Mouse (Mus musculus) midbrain, embryonic 14.5 days (tissue): ENCODE measurements around the gene Ppp2r5d. TPM values are rescaled to one million over a fixed set of nuclear protein-coding genes. Genes with fewer than 3 reads are reported as not detected.
A peak's percentile ranks its signal among the peaks of the same experiment; 100 is the strongest.

Source experiments
- ATAC-seq: fragments of 200-750 bp; cut with Nextera tagmentation; 2 replicates; pipeline ENCODE4 v1.8.0; 2017; ENCODE audit warnings: moderate number of reproducible peaks, moderate library complexity; ENCODE audit not compliant: low FRiP score, low TSS enrichment
- DNase-seq: peaks from one replicate; pipeline ENCODE4 v3.0.0-alpha.2; 2015
- H3K27ac ChIP-seq: fragments of 300-500 bp; sonication (generic); replicated peaks from 2 replicates; pipeline ENCODE4 v1.5.1; 2014; ENCODE audit warnings: mild to moderate bottlenecking, low read depth, low read length, moderate library complexity
- H3K27me3 ChIP-seq: fragments of 300-500 bp; sonication (generic); 2 replicates; pipeline ENCODE4 v1.6.1; 2014; ENCODE audit warnings: low read length, control low read depth, mixed read lengths; ENCODE audit not compliant: control insufficient read depth, insufficient read depth
- H3K36me3 ChIP-seq: fragments of 300-500 bp; sonication (generic); 2 replicates; pipeline ENCODE4 v1.6.1; 2014; ENCODE audit warnings: low read length, control low read depth; ENCODE audit not compliant: control insufficient read depth, insufficient read depth
- H3K4me1 ChIP-seq: fragments of 300-500 bp; sonication (generic); 2 replicates; pipeline ENCODE4 v1.6.1; 2014; ENCODE audit warnings: mild to moderate bottlenecking, antibody characterized with exemption, low read length, control low read depth; ENCODE audit not compliant: control insufficient read depth, insufficient read depth
- H3K4me2 ChIP-seq: fragments of 300-500 bp; sonication (generic); 2 replicates; pipeline ENCODE4 v1.6.1; 2014; ENCODE audit warnings: mild to moderate bottlenecking, low read length, moderate library complexity
- H3K4me3 ChIP-seq: fragments of 300-500 bp; sonication (generic); replicated peaks from 2 replicates; pipeline ENCODE4 v1.5.1; 2014; ENCODE audit warnings: low read depth, low read length
- H3K9ac ChIP-seq: fragments of 300-500 bp; sonication (generic); replicated peaks from 2 replicates; pipeline ENCODE4 v1.6.1; 2014; ENCODE audit warnings: mild to moderate bottlenecking, low read length, moderate library complexity
- H3K9me3 ChIP-seq: fragments of 300-500 bp; sonication (generic); 2 replicates; pipeline ENCODE4 v1.6.1; 2016; ENCODE audit warnings: low read length, control low read depth, mixed read lengths; ENCODE audit not compliant: control insufficient read depth
- WGBS: fragments of 180-500 bp; shearing (Covaris S2); extraction: QIAGEN DNeasy Blood & Tissue Kit; methylation state at CpG from one replicate; pipeline ENCODE4 v1.1.7; 2014; 5-methylcytosine and 5-hydroxymethylcytosine counted together
- polyA plus RNA-seq: library from polyadenylated mRNA; unstranded; fragments of >200 nt; fragmentation: Nextera tagmentation; extraction: Ambion mirVana; gene quantifications from 2 replicates; pipeline ENCODE4 v1.2.1, GENCODE M21; 2014

Gene Ppp2r5d
- 68.3 and 81.4 TPM in 2 replicates for polyA plus RNA-seq

GRCm38 (mm10) chr17:46704887-46705835, at the start of gene Ppp2r5d:
Gene Ppp2r5d (minus strand): TSS chr17:46705111.
- no peaks in the 10 kb centered on the region for H3K27me3 ChIP-seq
- H3K4me3 ChIP-seq = peak within 1 kb of the TSS; percentile 96
- peaks cover 18% of the 10 kb centered on the region for H3K4me1 ChIP-seq
- H3K4me2 ChIP-seq = peak within 1 kb of the TSS; percentile 71
- H3K27ac ChIP-seq = peak within 1 kb of the TSS; percentile 91
- H3K9ac ChIP-seq = peak within 1 kb of the TSS; percentile 84
- 2% methylated on average over 48 of the region's 48 CpGs for WGBS
- DNase-seq = peak; percentile 98
- peak; percentile 97 for ATAC-seq
- H3K36me3 ChIP-seq = 0 out of 2 replicates have a peak, but pooled peaks cover 2% of the 10 kb centered on the region
- H3K9me3 ChIP-seq = no peaks in the 10 kb centered on the region

GRCm38 (mm10) chr17:46751794-46752556, 47.1 kb upstream of the Ppp2r5d start, which contains the start of gene Cnpy3:
Gene Cnpy3 (minus strand): TSS chr17:46752214.
- H3K9me3 ChIP-seq = no peaks in the 10 kb centered on the region
- 0 out of 2 replicates have a peak, but pooled peaks cover 4% of the 10 kb centered on the region for H3K36me3 ChIP-seq
- peak; percentile 100 for DNase-seq
- H3K4me3 ChIP-seq = peak within 1 kb of the TSS; percentile 76
- H3K27ac ChIP-seq = peak within 1 kb of the TSS; percentile 86
- peak within 1 kb of the TSS; percentile 64 for H3K9ac ChIP-seq
- WGBS = under 1% methylated on average over 58 of the region's 58 CpGs
- H3K27me3 ChIP-seq = no peaks in the 10 kb centered on the region
- peak; percentile 99 for ATAC-seq
- H3K4me1 ChIP-seq = peaks cover 12% of the 10 kb centered on the region
- H3K4me2 ChIP-seq = peak within 1 kb of the TSS; percentile 78

DNA sequence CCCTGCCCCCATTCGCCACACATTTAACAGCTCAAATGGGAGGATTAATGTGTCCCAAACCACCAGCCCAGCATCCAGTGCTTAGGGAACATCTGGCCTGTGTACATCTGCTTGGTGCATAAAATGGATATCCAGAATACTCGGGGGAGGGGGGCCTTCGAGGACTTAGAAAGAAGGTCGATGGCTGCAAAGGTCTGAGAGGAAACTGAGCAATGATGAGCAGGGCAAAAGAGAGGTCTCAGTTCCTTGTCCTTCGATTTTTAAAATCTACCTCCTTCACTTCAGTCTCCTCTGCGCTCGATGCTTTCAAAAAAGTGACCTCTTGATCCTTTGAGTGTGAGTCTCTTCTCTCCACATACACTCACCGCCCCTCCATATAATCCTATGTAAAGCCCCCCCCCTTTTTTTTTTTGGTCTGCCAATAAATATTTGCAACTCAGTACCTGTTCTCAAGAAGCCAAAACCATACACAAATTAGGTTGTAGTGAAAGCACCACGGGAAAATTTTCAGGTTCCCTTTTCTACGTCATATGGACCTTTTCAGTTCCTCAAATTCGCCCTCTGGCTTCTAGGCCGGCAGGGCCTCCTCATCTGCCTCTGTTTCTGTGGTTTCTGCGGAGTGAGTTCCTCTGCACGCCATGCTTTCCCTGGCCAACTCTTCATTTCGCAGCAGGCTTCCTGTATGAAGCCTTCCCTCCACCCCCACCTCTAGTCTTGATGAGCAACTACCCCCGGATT, 46.3 kb upstream of the Ppp2r5d start:
- peak overlapping the region; percentile 86 for H3K27ac ChIP-seq
- H3K9ac ChIP-seq = peak overlapping the region; percentile 64
- no peaks in the 10 kb centered on the region for H3K9me3 ChIP-seq
- WGBS = 29% methylated on average over 16 of the region's 16 CpGs
- peak overlapping the region; percentile 76 for H3K4me3 ChIP-seq
- peak overlapping the region; percentile 78 for H3K4me2 ChIP-seq
- no peak for ATAC-seq
- H3K4me1 ChIP-seq = peaks cover 12% of the 10 kb centered on the region
- H3K36me3 ChIP-seq = peaks cover 11% of the 10 kb centered on the region; the same call in 1 of the 2 replicates
- H3K27me3 ChIP-seq = no peaks in the 10 kb centered on the region
- no peak for DNase-seq

DNA sequence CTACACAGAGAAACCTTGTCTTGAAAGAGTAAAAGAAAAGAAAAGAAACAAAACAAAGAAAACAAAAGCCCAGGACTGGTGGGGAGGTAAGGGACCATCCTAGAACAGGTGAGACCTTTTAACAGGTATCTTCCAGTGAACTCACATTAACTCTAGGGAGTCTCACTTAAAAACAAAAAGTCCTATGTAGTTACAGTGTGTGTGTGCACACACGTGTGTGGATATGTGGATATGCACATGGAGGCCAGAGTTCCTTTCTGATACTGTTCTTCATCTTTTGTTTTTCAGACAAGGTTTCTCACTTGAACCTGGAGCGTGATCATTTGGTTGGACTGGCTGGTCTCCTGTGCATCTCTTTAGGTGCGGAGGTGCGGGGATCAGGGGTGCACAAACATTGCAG, 45.7 kb upstream of the Ppp2r5d start:
- DNase-seq (no peak), ATAC-seq (no peak)
- Histone ChIP-seq H3K4me3 (no peak overlapping the region), H3K9ac (peak overlapping the region; percentile 64; the same call in 1 of the 2 replicates), H3K27me3 (no peaks in the 10 kb centered on the region), H3K4me1 (peaks cover 12% of the 10 kb centered on the region), H3K27ac (no peak overlapping the region), H3K36me3 (peaks cover 11% of the 10 kb centered on the region; the same call in 1 of the 2 replicates), H3K9me3 (no peaks in the 10 kb centered on the region), H3K4me2 (peak overlapping the region; percentile 78)
- 94% methylated on average over 4 of the region's 4 CpGs for WGBS

- H3K9me3 ChIP-seq = no peaks in the 10 kb centered on the region
- DNase-seq = no peak
- no peak overlapping the region for H3K4me3 ChIP-seq
- WGBS = 92% methylated on average over 5 of the region's 5 CpGs
- no peaks in the 10 kb centered on the region for H3K27me3 ChIP-seq
- no peak overlapping the region for H3K27ac ChIP-seq
- H3K4me1 ChIP-seq = peaks cover 12% of the 10 kb centered on the region
- no peak overlapping the region for H3K9ac ChIP-seq
- H3K36me3 ChIP-seq = peaks cover 16% of the 10 kb centered on the region; the same call in 1 of the 2 replicates
- no peak overlapping the region for H3K4me2 ChIP-seq
- ATAC-seq = no peak
Observed at GRCm38 (mm10) chr17:46749282-46749681, 44.4 kb upstream of the Ppp2r5d start.

DNA sequence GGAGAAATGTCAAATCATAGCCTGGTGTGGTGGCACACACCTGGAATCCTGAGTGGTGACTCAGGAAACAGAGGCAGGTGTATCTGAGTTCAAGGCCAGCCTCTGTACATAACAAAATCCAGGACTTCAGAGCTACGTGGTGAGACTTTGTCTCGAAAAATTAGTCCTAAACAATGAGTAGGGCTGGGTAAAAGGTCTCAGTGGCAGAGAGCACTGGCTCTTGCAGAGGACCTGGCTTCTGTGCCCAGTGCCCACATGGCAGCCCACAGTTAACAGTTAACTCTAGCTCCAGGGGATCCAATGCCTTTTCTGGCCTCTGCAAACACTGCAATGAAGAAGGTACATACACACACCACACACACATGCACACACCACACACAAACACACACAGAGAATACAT, 42.9 kb upstream of the Ppp2r5d start:
- Histone ChIP-seq H3K4me3 (no peak overlapping the region), H3K27me3 (no peaks in the 10 kb centered on the region), H3K27ac (no peak overlapping the region), H3K36me3 (peaks cover 24% of the 10 kb centered on the region), H3K9ac (no peak overlapping the region), H3K9me3 (no peaks in the 10 kb centered on the region), H3K4me1 (peaks cover 12% of the 10 kb centered on the region), H3K4me2 (no peak overlapping the region)
- ATAC-seq (no peak), DNase-seq (no peak)
- WGBS = 92% methylated on average over 2 of the region's 2 CpGs

DNA sequence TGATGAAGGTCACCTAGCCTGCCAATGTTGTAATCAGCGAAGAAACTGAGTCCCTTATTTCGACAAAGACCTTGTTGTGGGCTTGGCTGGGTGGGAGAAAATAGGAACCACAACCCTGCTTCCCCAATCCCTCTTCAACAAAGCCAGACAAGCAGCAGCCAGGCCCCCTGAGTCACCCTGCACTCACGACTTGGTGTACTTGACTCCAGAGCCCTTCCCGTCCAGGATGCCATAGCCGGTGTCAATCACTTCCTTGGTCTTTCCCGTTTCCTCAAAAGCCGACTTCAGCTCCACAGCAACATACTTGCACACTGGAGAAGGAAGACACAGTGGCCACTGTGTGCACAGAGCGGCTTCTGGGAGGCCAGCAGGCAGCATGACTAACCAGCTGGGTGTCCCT, 42.3 kb upstream of the Ppp2r5d start:
- H3K27me3 ChIP-seq = no peaks in the 10 kb centered on the region
- DNase-seq (no peak), ATAC-seq (no peak)
- no peak overlapping the region for H3K4me3 ChIP-seq
- H3K9me3 ChIP-seq = no peaks in the 10 kb centered on the region
- H3K4me1 ChIP-seq = peaks cover 9% of the 10 kb centered on the region
- H3K4me2 ChIP-seq = no peak overlapping the region
- H3K27ac ChIP-seq = no peak overlapping the region
- peaks cover 30% of the 10 kb centered on the region for H3K36me3 ChIP-seq
- 89% methylated on average over 8 of the region's 8 CpGs for WGBS
- H3K9ac ChIP-seq = no peak overlapping the region

- Histone ChIP-seq H3K9me3 (no peaks in the 10 kb centered on the region), H3K9ac (no peak overlapping the region), H3K4me3 (no peak overlapping the region), H3K4me1 (no peaks in the 10 kb centered on the region; the same call in 1 of the 2 replicates), H3K36me3 (peaks cover 32% of the 10 kb centered on the region), H3K27me3 (no peaks in the 10 kb centered on the region), H3K27ac (no peak overlapping the region), H3K4me2 (no peak overlapping the region)
- 69% methylated on average over 2 of the region's 2 CpGs for WGBS
- ATAC-seq = no peak
- DNase-seq = no peak
Observed at GRCm38 (mm10) chr17:46745506-46745905, 40.6 kb upstream of the Ppp2r5d start.
